Mouse (Mus musculus) heart, embryonic 14.5 days (tissue): ENCODE results near the gene Igdcc3. TPM values are rescaled to one million over a fixed set of nuclear protein-coding genes. Genes with fewer than 3 reads are reported as not detected.

Source experiments
- ATAC-seq: fragments of 200-750 bp; cut with Nextera tagmentation; 2 replicates; pipeline ENCODE4 v1.8.0; 2017; ENCODE audit warnings: low read depth, moderate TSS enrichment; ENCODE audit not compliant: insufficient number of reproducible peaks, insufficient read depth, low FRiP score
- H3K27ac ChIP-seq, 2 experiments: fragments of 200-500 bp in 1 of 2; fragments of 300-500 bp in 1 of 2; sonication (generic) in 1 of 2; replicated peaks in 1 of 2; 2 replicates each; pipeline ENCODE4 v1.5.1; 2012 to 2014; ENCODE audit warnings: low read depth in 2 of 2, low read length in 2 of 2, control low read depth in 1 of 2, mild to moderate bottlenecking in 1 of 2, mixed read lengths in 1 of 2; ENCODE audit not compliant: control insufficient read depth in 1 of 2, insufficient read depth in 1 of 2
- H3K27me3 ChIP-seq: fragments of 300-500 bp; sonication (generic); 2 replicates; pipeline ENCODE4 v1.6.1; 2014; ENCODE audit warnings: mild to moderate bottlenecking, low read length, control low read depth; ENCODE audit not compliant: control insufficient read depth, insufficient read depth
- H3K36me3 ChIP-seq: fragments of 300-500 bp; sonication (generic); 2 replicates; pipeline ENCODE4 v1.6.1; 2014; ENCODE audit warnings: mild to moderate bottlenecking, control low read depth, low read length, mixed read lengths; ENCODE audit not compliant: control insufficient read depth, insufficient read depth
- H3K4me1 ChIP-seq, 2 experiments: fragments of 200-500 bp in 1 of 2; fragments of 300-500 bp in 1 of 2; sonication (generic) in 1 of 2; 2 replicates each; pipeline ENCODE4 v1.6.1; 2012 to 2014; ENCODE audit warnings: low read length in 2 of 2, control low read depth in 1 of 2, mixed read lengths in 1 of 2; ENCODE audit not compliant: control insufficient read depth in 2 of 2, insufficient read depth in 2 of 2
- H3K4me2 ChIP-seq: fragments of 300-500 bp; sonication (generic); 2 replicates; pipeline ENCODE4 v1.6.1; 2014; ENCODE audit warnings: mild to moderate bottlenecking, low read length
- H3K4me3 ChIP-seq, 2 experiments: fragments of 200-500 bp in 1 of 2; fragments of 300-500 bp in 1 of 2; sonication (generic) in 1 of 2; 2 replicates each; pipeline ENCODE4 v1.5.1; 2012 to 2014; ENCODE audit warnings: low read length in 2 of 2, mild to moderate bottlenecking in 2 of 2, control low read depth in 1 of 2, low read depth in 1 of 2, moderate library complexity in 1 of 2; ENCODE audit not compliant: control insufficient read depth in 1 of 2, insufficient read depth in 1 of 2
- H3K9ac ChIP-seq: fragments of 300-500 bp; sonication (generic); 2 replicates; pipeline ENCODE4 v1.6.1; 2014; ENCODE audit warnings: mild to moderate bottlenecking, low read length
- H3K9me3 ChIP-seq: fragments of 300-500 bp; sonication (generic); 2 replicates; pipeline ENCODE4 v1.6.1; 2016; ENCODE audit warnings: low read length, control low read depth; ENCODE audit not compliant: control insufficient read depth
- WGBS: fragments of 180-500 bp; shearing (Covaris S2); extraction: QIAGEN DNeasy Blood & Tissue Kit; methylation state at CpG from one replicate; pipeline ENCODE4 v1.1.7; 2014; 5-methylcytosine and 5-hydroxymethylcytosine counted together
- polyA plus RNA-seq: library from polyadenylated mRNA; unstranded; fragments of >200 nt; fragmentation: Nextera tagmentation; extraction: Ambion mirVana; gene quantifications from 2 replicates; pipeline ENCODE4 v1.2.1, GENCODE M21; 2014

Igdcc3 gene
- polyA plus RNA-seq, 1 experiment from 2014 or later: 0.36 TPM

- H3K36me3 ChIP-seq: no peaks in the 10 kb centered on the region
- no peak for ATAC-seq
- H3K27ac ChIP-seq: no peak overlapping the region
- H3K4me3 ChIP-seq: no peak overlapping the region
- H3K9ac ChIP-seq: no peak overlapping the region
- no peaks in the 10 kb centered on the region for H3K27me3 ChIP-seq
- no peaks in the 10 kb centered on the region for H3K9me3 ChIP-seq
- H3K4me2 ChIP-seq: no peak overlapping the region
- 89% methylated on average over 4 of the region's 4 CpGs for WGBS
- H3K4me1 ChIP-seq: peaks cover 6 to 22% of the 10 kb centered on the region in 2 experiments
Measured at GRCm38 (mm10) chr9:65106821-65107220, 34.2 kb upstream of the Igdcc3 start.

DNA sequence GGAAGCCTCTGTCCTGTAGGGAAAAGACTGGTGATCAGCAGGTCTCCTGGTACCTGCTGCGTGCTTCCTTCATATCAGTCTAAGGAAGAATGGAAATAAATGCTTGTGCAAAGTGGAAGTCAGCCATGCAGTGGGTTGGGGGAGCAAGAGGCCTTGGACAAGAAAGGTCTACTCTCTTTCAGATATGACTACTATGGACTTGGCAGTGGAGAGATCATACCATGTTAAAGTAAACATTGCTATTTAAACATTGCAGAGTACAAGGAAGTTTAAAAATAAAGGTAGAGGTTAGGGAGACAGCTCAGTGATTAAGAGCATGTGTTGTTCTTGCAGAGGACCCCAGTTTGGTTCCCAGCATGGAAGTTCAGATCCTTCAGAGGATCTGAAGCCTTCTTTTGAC lies 33.1 kb upstream of the Igdcc3 start:
- no peaks in the 10 kb centered on the region for H3K36me3 ChIP-seq
- no peaks in the 10 kb centered on the region for H3K9me3 ChIP-seq
- no peak overlapping the region for H3K9ac ChIP-seq
- WGBS: 85% methylated on average over 1 of the region's 1 CpGs
- peaks cover 6 to 14% of the 10 kb centered on the region in 2 experiments for H3K4me1 ChIP-seq
- no peak overlapping the region for H3K4me2 ChIP-seq
- no peaks in the 10 kb centered on the region for H3K27me3 ChIP-seq
- H3K4me3 ChIP-seq: no peak overlapping the region
- ATAC-seq: no peak
- no peak overlapping the region for H3K27ac ChIP-seq

- WGBS: 18% methylated on average over 24 of the region's 24 CpGs
- Histone ChIP-seq H3K9ac (peak overlapping the region; percentile 61), H3K27ac (peak overlapping the region in 1 of 2 experiments; percentile 53; a peak in 2 of 4 replicates), H3K4me2 (peak overlapping the region; percentile 59), H3K9me3 (no peaks in the 10 kb centered on the region), H3K36me3 (no peaks in the 10 kb centered on the region), H3K27me3 (no peaks in the 10 kb centered on the region), H3K4me3 (peak overlapping the region; percentile 15 to 18; a peak in 3 of 4 replicates), H3K4me1 (peaks cover 6 to 10% of the 10 kb centered on the region in 2 experiments)
- no peak for ATAC-seq
Measured at GRCm38 (mm10) chr9:65109132-65110072, 31.6 kb upstream of the Igdcc3 start.

GRCm38 (mm10) chr9:65111698-65112097 lies 29.3 kb upstream of the Igdcc3 start:
- Histone ChIP-seq H3K4me3 (no peak overlapping the region), H3K4me2 (no peak overlapping the region), H3K27ac (no peak overlapping the region), H3K36me3 (0 out of 2 replicates have a peak, but pooled peaks cover 5% of the 10 kb centered on the region), H3K27me3 (no peaks in the 10 kb centered on the region), H3K9me3 (no peaks in the 10 kb centered on the region), H3K4me1 (peaks cover 9 to 20% of the 10 kb centered on the region in 2 experiments), H3K9ac (no peak overlapping the region)
- WGBS: 81% methylated on average over 5 of the region's 5 CpGs
- ATAC-seq: no peak

- no peak overlapping the region for H3K9ac ChIP-seq
- H3K4me3 ChIP-seq: no peak overlapping the region
- 0 out of 2 replicates have a peak, but pooled peaks cover 5% of the 10 kb centered on the region for H3K36me3 ChIP-seq
- no peak overlapping the region for H3K27ac ChIP-seq
- H3K4me2 ChIP-seq: no peak overlapping the region
- H3K9me3 ChIP-seq: no peaks in the 10 kb centered on the region
- whole genome bisulfite sequencing: 89% methylated on average over 2 of the region's 2 CpGs
- peaks cover 9 to 20% of the 10 kb centered on the region in 2 experiments for H3K4me1 ChIP-seq
- ATAC-seq: no peak
- no peaks in the 10 kb centered on the region for H3K27me3 ChIP-seq
Measured at GRCm38 (mm10) chr9:65113694-65114093, 27.3 kb upstream of the Igdcc3 start.

GRCm38 (mm10) chr9:65115891-65116290 lies 25.1 kb upstream of the Igdcc3 start:
- no peak overlapping the region; the same call in 1 of the 2 replicates for H3K4me2 ChIP-seq
- H3K9ac ChIP-seq: no peak overlapping the region; the same call in 1 of the 2 replicates
- no peak overlapping the region for H3K4me3 ChIP-seq
- peaks cover 4 to 10% of the 10 kb centered on the region in 2 experiments; a peak in 2 of 4 replicates for H3K4me1 ChIP-seq
- no peak for ATAC-seq
- peak overlapping the region; percentile 23 to 72 for H3K27ac ChIP-seq
- 27% methylated on average over 2 of the region's 2 CpGs for WGBS
- H3K9me3 ChIP-seq: no peaks in the 10 kb centered on the region
- 0 out of 2 replicates have a peak, but pooled peaks cover 5% of the 10 kb centered on the region for H3K36me3 ChIP-seq
- no peaks in the 10 kb centered on the region for H3K27me3 ChIP-seq

DNA sequence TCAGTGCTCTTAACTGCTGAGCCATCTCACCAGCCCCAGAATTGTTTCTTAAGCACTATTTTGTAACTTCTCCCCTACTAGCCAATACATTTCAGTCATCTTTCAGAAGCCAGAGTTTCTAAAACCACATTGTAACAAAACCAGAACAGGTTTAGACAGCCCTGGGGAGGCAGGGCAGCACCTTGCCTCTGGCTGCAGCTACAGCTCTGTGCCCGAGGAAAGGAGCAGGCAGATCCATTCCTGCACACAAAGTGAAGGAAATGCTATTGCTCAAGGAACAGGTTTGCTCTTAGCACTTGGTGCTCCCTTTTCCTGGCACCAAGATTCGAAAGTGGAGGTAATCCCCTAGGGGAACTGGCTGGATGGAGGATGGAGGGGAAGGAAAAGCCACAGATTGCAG lies 23.5 kb upstream of the Igdcc3 start:
- Histone ChIP-seq H3K4me1 (peaks cover 4 to 10% of the 10 kb centered on the region in 2 experiments; a peak in 2 of 4 replicates), H3K4me2 (no peak overlapping the region), H3K36me3 (0 out of 2 replicates have a peak, but pooled peaks cover 5% of the 10 kb centered on the region), H3K4me3 (no peak overlapping the region), H3K9me3 (no peaks in the 10 kb centered on the region), H3K27me3 (peaks cover 10% of the 10 kb centered on the region), H3K27ac (no peak overlapping the region), H3K9ac (no peak overlapping the region)
- no peak for ATAC-seq
- WGBS: 63% methylated on average over 2 of the region's 2 CpGs
